Mouse (Mus musculus) midbrain, embryonic 11.5 days (tissue): ENCODE data around the gene Papolb. TPM values are rescaled to one million over a fixed set of nuclear protein-coding genes. Genes with fewer than 3 reads are reported as not detected.
A peak's percentile ranks its signal among the peaks of the same experiment; 100 is the strongest.

ENCODE experiments used
- ATAC-seq: fragments of 200-750 bp; cut with Nextera tagmentation; 2 replicates; pipeline ENCODE4 v1.8.0; 2017; ENCODE audit warnings: moderate TSS enrichment, moderate library complexity; ENCODE audit not compliant: low FRiP score
- DNase-seq: peaks from one replicate; pipeline ENCODE4 v3.0.0; 2015; ENCODE audit warnings: low spot score; ENCODE audit errors: missing footprints
- H3K27ac ChIP-seq: fragments of 300-500 bp; sonication (generic); 2 replicates; pipeline ENCODE4 v1.5.1; 2014; ENCODE audit warnings: low read depth, low read length
- H3K27me3 ChIP-seq: fragments of 300-500 bp; sonication (generic); 2 replicates; pipeline ENCODE4 v1.6.1; 2014; ENCODE audit warnings: mild to moderate bottlenecking, low read length, moderate library complexity, mixed read lengths; ENCODE audit not compliant: control insufficient read depth, insufficient read depth
- H3K36me3 ChIP-seq: fragments of 300-500 bp; sonication (generic); 2 replicates; pipeline ENCODE4 v1.6.1; 2014; ENCODE audit warnings: mild to moderate bottlenecking, low read length, moderate library complexity, mixed read lengths; ENCODE audit not compliant: control insufficient read depth, insufficient read depth
- H3K4me1 ChIP-seq: fragments of 300-500 bp; sonication (generic); 2 replicates; pipeline ENCODE4 v1.6.1; 2014; ENCODE audit warnings: low read length; ENCODE audit not compliant: control insufficient read depth, insufficient read depth
- H3K4me2 ChIP-seq: fragments of 300-500 bp; sonication (generic); 2 replicates; pipeline ENCODE4 v1.6.1; 2014; ENCODE audit warnings: mild to moderate bottlenecking, moderate library complexity
- H3K4me3 ChIP-seq: fragments of 300-500 bp; sonication (generic); 2 replicates; pipeline ENCODE4 v1.5.1; 2014; ENCODE audit warnings: low read depth, low read length
- H3K9ac ChIP-seq: fragments of 300-500 bp; sonication (generic); 2 replicates; pipeline ENCODE4 v1.6.1; 2014; ENCODE audit warnings: low read length
- H3K9me3 ChIP-seq: fragments of 300-500 bp; sonication (generic); 2 replicates; pipeline ENCODE4 v1.6.1; 2016; ENCODE audit warnings: low read length; ENCODE audit not compliant: control insufficient read depth
- WGBS: fragments of 180-500 bp; shearing (Covaris S2); extraction: QIAGEN DNeasy Blood & Tissue Kit; methylation state at CpG from one replicate; pipeline ENCODE4 v1.1.7; 2014; 5-methylcytosine and 5-hydroxymethylcytosine counted together
- polyA plus RNA-seq: library from polyadenylated mRNA; unstranded; fragments of >200 nt; fragmentation: Nextera tagmentation; extraction: Ambion mirVana; gene quantifications from 2 replicates; pipeline ENCODE4 v1.2.1, GENCODE M21; 2014

Gene Papolb
- polyA plus RNA-seq, 1 experiment from 2014 or later: 0.22 TPM

GRCm38 (mm10) chr5:142504175-142504574 is 25.7 kb downstream of the Papolb start:
- H3K4me2 ChIP-seq: no peak overlapping the region
- no peaks in the 10 kb centered on the region for H3K9me3 ChIP-seq
- WGBS: 87% methylated on average over 3 of the region's 3 CpGs
- H3K9ac ChIP-seq: no peak overlapping the region
- H3K36me3 ChIP-seq: no peaks in the 10 kb centered on the region
- H3K27me3 ChIP-seq: no peaks in the 10 kb centered on the region
- DNase-seq: no peak
- peaks cover 2% of the 10 kb centered on the region for H3K4me1 ChIP-seq
- H3K27ac ChIP-seq: no peak overlapping the region
- no peak for ATAC-seq
- no peak overlapping the region for H3K4me3 ChIP-seq

GRCm38 (mm10) chr5:142502414-142502813 is 27.5 kb downstream of the Papolb start:
- Histone ChIP-seq H3K9ac (no peak overlapping the region), H3K9me3 (no peaks in the 10 kb centered on the region), H3K4me3 (no peak overlapping the region), H3K27me3 (no peaks in the 10 kb centered on the region), H3K36me3 (no peaks in the 10 kb centered on the region), H3K27ac (no peak overlapping the region), H3K4me1 (no peaks in the 10 kb centered on the region), H3K4me2 (no peak overlapping the region)
- 16% methylated on average over 3 of the region's 3 CpGs for WGBS
- peak; percentile 88 for ATAC-seq
- DNase-seq: peak; percentile 93

GRCm38 (mm10) chr5:142500918-142501317 is 29.0 kb downstream of the Papolb start:
- WGBS: 88% methylated on average over 10 of the region's 10 CpGs
- Histone ChIP-seq H3K36me3 (no peaks in the 10 kb centered on the region), H3K9me3 (no peaks in the 10 kb centered on the region), H3K9ac (no peak overlapping the region), H3K27me3 (no peaks in the 10 kb centered on the region), H3K4me2 (no peak overlapping the region), H3K27ac (no peak overlapping the region), H3K4me3 (no peak overlapping the region), H3K4me1 (no peaks in the 10 kb centered on the region)
- DNase-seq: no peak
- no peak for ATAC-seq

GRCm38 (mm10) chr5:142498964-142499363 is 30.9 kb downstream of the Papolb start:
- peak; percentile 88 for DNase-seq
- ATAC-seq: no peak
- Histone ChIP-seq H3K27ac (no peak overlapping the region), H3K9ac (no peak overlapping the region), H3K36me3 (no peaks in the 10 kb centered on the region), H3K4me1 (no peaks in the 10 kb centered on the region), H3K4me2 (no peak overlapping the region), H3K4me3 (no peak overlapping the region), H3K27me3 (no peaks in the 10 kb centered on the region), H3K9me3 (no peaks in the 10 kb centered on the region)
- 20% methylated on average over 3 of the region's 3 CpGs for WGBS

- no peaks in the 10 kb centered on the region for H3K27me3 ChIP-seq
- no peaks in the 10 kb centered on the region for H3K9me3 ChIP-seq
- ATAC-seq (no peak), DNase-seq (no peak)
- no peak overlapping the region for H3K27ac ChIP-seq
- no peak overlapping the region for H3K4me3 ChIP-seq
- H3K36me3 ChIP-seq: no peaks in the 10 kb centered on the region
- no peak overlapping the region for H3K4me2 ChIP-seq
- H3K9ac ChIP-seq: no peak overlapping the region
- 64% methylated on average over 14 of the region's 14 CpGs for WGBS
- no peaks in the 10 kb centered on the region for H3K4me1 ChIP-seq
Measured at GRCm38 (mm10) chr5:142495321-142496096, 34.4 kb downstream of the Papolb start.

GRCm38 (mm10) chr5:142493307-142493706 is 36.6 kb downstream of the Papolb start:
- no peak for DNase-seq
- no peak for ATAC-seq
- no peaks in the 10 kb centered on the region for H3K36me3 ChIP-seq
- no peaks in the 10 kb centered on the region for H3K9me3 ChIP-seq
- H3K27ac ChIP-seq: no peak overlapping the region
- H3K4me1 ChIP-seq: no peaks in the 10 kb centered on the region
- 95% methylated on average over 3 of the region's 3 CpGs for WGBS
- no peak overlapping the region for H3K9ac ChIP-seq
- no peaks in the 10 kb centered on the region for H3K27me3 ChIP-seq
- H3K4me3 ChIP-seq: no peak overlapping the region
- H3K4me2 ChIP-seq: no peak overlapping the region

- ATAC-seq: no peak
- no peak overlapping the region for H3K4me2 ChIP-seq
- H3K27me3 ChIP-seq: no peaks in the 10 kb centered on the region
- H3K4me1 ChIP-seq: no peaks in the 10 kb centered on the region
- H3K27ac ChIP-seq: no peak overlapping the region
- no peaks in the 10 kb centered on the region for H3K9me3 ChIP-seq
- no peaks in the 10 kb centered on the region for H3K36me3 ChIP-seq
- no peak overlapping the region for H3K9ac ChIP-seq
- H3K4me3 ChIP-seq: no peak overlapping the region
- WGBS: 80% methylated on average over 9 of the region's 9 CpGs
- no peak for DNase-seq
Measured at GRCm38 (mm10) chr5:142489955-142490707, 39.7 kb downstream of the Papolb start.

- ATAC-seq (no peak), DNase-seq (no peak)
- no peaks in the 10 kb centered on the region for H3K4me1 ChIP-seq
- no peaks in the 10 kb centered on the region for H3K9me3 ChIP-seq
- no peak overlapping the region for H3K4me3 ChIP-seq
- no peaks in the 10 kb centered on the region for H3K36me3 ChIP-seq
- H3K9ac ChIP-seq: no peak overlapping the region
- H3K27ac ChIP-seq: no peak overlapping the region
- 60% methylated on average over 9 of the region's 9 CpGs for WGBS
- no peak overlapping the region for H3K4me2 ChIP-seq
- no peaks in the 10 kb centered on the region for H3K27me3 ChIP-seq
Measured at GRCm38 (mm10) chr5:142486654-142487053, 43.2 kb downstream of the Papolb start.

- 89% methylated on average over 5 of the region's 5 CpGs for WGBS
- DNase-seq (no peak), ATAC-seq (no peak)
- no peak overlapping the region for H3K4me3 ChIP-seq
- H3K9ac ChIP-seq: no peak overlapping the region
- no peaks in the 10 kb centered on the region for H3K4me1 ChIP-seq
- H3K4me2 ChIP-seq: no peak overlapping the region
- H3K27me3 ChIP-seq: no peaks in the 10 kb centered on the region
- no peaks in the 10 kb centered on the region for H3K9me3 ChIP-seq
- no peaks in the 10 kb centered on the region for H3K36me3 ChIP-seq
- H3K27ac ChIP-seq: no peak overlapping the region
Measured at GRCm38 (mm10) chr5:142483581-142483980, 46.3 kb downstream of the Papolb start.
